Mouse (Mus musculus) lung, postnatal 14 days (tissue): Measurements from ENCODE around the gene Gm10097.
A peak's percentile ranks its signal among the peaks of the same experiment; 100 is the strongest.

ENCODE experiments used
- DNase-seq: peaks from one replicate; pipeline ENCODE4 v3.0.0; 2021

The Gm10097 gene

GRCm38 (mm10) chr10:5068676-5069265 lies at the start of gene Gm10097:
Gene Gm10097, plus strand, starts transcription at chr10:5069192.
- DNase-seq = no peak

GRCm38 (mm10) chr10:5025906-5026305 lies 43.1 kb upstream of the Gm10097 start:
- DNase-seq = no peak

- no peak for DNase-seq
These were observed 41.8 kb upstream of the Gm10097 start for GRCm38 (mm10) chr10:5027208-5027607.

GRCm38 (mm10) chr10:5028301-5028700 lies 40.7 kb upstream of the Gm10097 start:
- no peak for DNase-seq

- DNase-seq = no peak
These were observed 39.8 kb upstream of the Gm10097 start for GRCm38 (mm10) chr10:5029161-5029560.

GRCm38 (mm10) chr10:5029883-5030282 lies 39.1 kb upstream of the Gm10097 start:
- DNase-seq = no peak

GRCm38 (mm10) chr10:5032192-5033048 lies 36.6 kb upstream of the Gm10097 start:
- DNase-seq = no peak

- DNase-seq = peak; percentile 12
These were observed 27.7 kb upstream of the Gm10097 start for GRCm38 (mm10) chr10:5041254-5041653.

- no peak for DNase-seq
These were observed 24.5 kb upstream of the Gm10097 start for GRCm38 (mm10) chr10:5044481-5044880.

GRCm38 (mm10) chr10:5045213-5045612 lies 23.8 kb upstream of the Gm10097 start:
- DNase-seq = no peak

- no peak for DNase-seq
These were observed 23.3 kb upstream of the Gm10097 start for GRCm38 (mm10) chr10:5045671-5046070.

- no peak for DNase-seq
These were observed 12.7 kb upstream of the Gm10097 start for GRCm38 (mm10) chr10:5056243-5056735.

- DNase-seq = no peak
These were observed 12.1 kb upstream of the Gm10097 start for GRCm38 (mm10) chr10:5056940-5057339.

GRCm38 (mm10) chr10:5057661-5058060 lies 11.3 kb upstream of the Gm10097 start:
- no peak for DNase-seq

- no peak for DNase-seq
These were observed 10.1 kb upstream of the Gm10097 start for GRCm38 (mm10) chr10:5058876-5059275.

GRCm38 (mm10) chr10:5059983-5060382 lies 9.0 kb upstream of the Gm10097 start:
- DNase-seq = no peak

GRCm38 (mm10) chr10:5067113-5067512 lies 1.9 kb upstream of the Gm10097 start:
- no peak for DNase-seq

- no peak for DNase-seq
These were observed 1.4 kb downstream of the Gm10097 start for GRCm38 (mm10) chr10:5070168-5070940.

GRCm38 (mm10) chr10:5070941-5071231 lies 1.9 kb downstream of the Gm10097 start:
- DNase-seq = no peak

GRCm38 (mm10) chr10:5072054-5072453 lies 3.1 kb downstream of the Gm10097 start:
- DNase-seq = no peak

- no peak for DNase-seq
These were observed 6.7 kb downstream of the Gm10097 start for GRCm38 (mm10) chr10:5075724-5076123.

- DNase-seq = peak; percentile 41
These were observed 11.0 kb downstream of the Gm10097 start for GRCm38 (mm10) chr10:5079945-5080468.

- DNase-seq = no peak
These were observed 14.7 kb downstream of the Gm10097 start for GRCm38 (mm10) chr10:5083716-5084115.
